Mouse (Mus musculus) cerebellum, adult 2 months (tissue): ENCODE results near the gene Ube4a.
A peak's percentile ranks its signal among the peaks of the same experiment; 100 is the strongest.

Experiments used
- CTCF ChIP-seq: fragments of 200-500 bp; IDR thresholded peaks from 2 replicates; pipeline ENCODE4 v1.5.1; 2011; ENCODE audit warnings: low read depth, mild to moderate bottlenecking, control low read depth, low read length, moderate library complexity, borderline replicate concordance; ENCODE audit not compliant: insufficient read depth
- POLR2A ChIP-seq: fragments of 200-500 bp; IDR thresholded peaks from 2 replicates; pipeline ENCODE4 v1.6.1; 2011; ENCODE audit warnings: low read length, control low read depth, borderline replicate concordance; ENCODE audit not compliant: insufficient read depth

GRCm38 (mm10) chr9:44920374-44921122 is 44.9 kb downstream of the Ube4a start, which contains the start of gene Atp5l:
- TF ChIP-seq CTCF = no peak
- peak; percentile 53 for TF ChIP-seq POLR2A
